Mouse (Mus musculus) spleen, adult 2 months (tissue): ENCODE data around the gene Tmem72.

Source experiments
- CTCF ChIP-seq: fragments of 200-500 bp; IDR thresholded peaks from 2 replicates; pipeline ENCODE4 v1.5.1; 2011; ENCODE audit warnings: mild to moderate bottlenecking, inconsistent platforms; ENCODE audit not compliant: insufficient read depth, insufficient read length, insufficient replicate concordance; ENCODE audit errors: extremely low read depth
- POLR2A ChIP-seq: fragments of 200-500 bp; IDR thresholded peaks from 2 replicates; pipeline ENCODE4 v1.6.1; 2011; ENCODE audit warnings: low read depth, low read length, inconsistent platforms

GRCm38 (mm10) chr6:116677321-116677720 is 39.4 kb downstream of the Tmem72 start:
- TF ChIP-seq POLR2A (no peak), CTCF (no peak)
